In the genomic region with DNA sequence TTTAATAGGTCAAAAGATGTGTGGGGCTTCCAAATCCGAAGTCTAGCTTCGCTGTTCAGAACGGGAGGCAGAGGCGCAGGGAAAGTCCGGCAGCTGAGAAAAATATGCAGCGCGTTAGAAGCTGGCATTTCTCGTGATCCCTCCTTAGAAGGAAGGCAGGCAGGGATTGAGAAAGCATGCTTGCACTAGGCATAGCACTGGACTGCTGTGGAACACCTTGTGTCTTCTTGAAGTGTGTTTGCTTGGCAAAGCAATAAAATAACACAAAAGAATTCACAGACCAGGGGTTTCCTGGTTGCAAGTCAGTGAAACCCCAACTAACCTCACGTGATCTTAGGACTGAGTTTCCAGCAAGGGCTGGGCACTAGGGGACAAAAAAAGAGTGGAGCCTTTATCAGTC, we compare ENCODE assay signal across 13 mouse cellular contexts.
A peak's percentile ranks its signal among the peaks of the same experiment; 100 is the strongest.
DNase-seq lines count a peak whose midpoint lies in the region; ATAC-seq lines count a peak whose summit lies in the region.
"Had no signal": no experiment of that assay in that cellular context is flagged by ENCODE, and none has a peak within 500 bp of the region (broad histone marks: within the 10 kb centered on the region; RNA-seq: fewer than 3 reads in every experiment).

No protein-coding gene starts in this region.

- no peaks in the 10 kb centered on the region for H3K36me3 ChIP-seq in forebrain, embryonic 13.5 days (ENCODE audit: poor library complexity, severe bottlenecking)
- no peaks in the 10 kb centered on the region for H3K36me3 ChIP-seq in forebrain, embryonic 15.5 days
- no peaks in the 10 kb centered on the region for H3K36me3 ChIP-seq in kidney, embryonic 16.5 days (ENCODE audit: insufficient read depth, low read length)
- no peaks in the 10 kb centered on the region for H3K36me3 ChIP-seq in embryonic facial prominence, embryonic 12.5 days

- no peak overlapping the region for H3K9ac ChIP-seq in forebrain, embryonic 13.5 days
- H3K9ac ChIP-seq in forebrain, embryonic 15.5 days (replicated peaks): no peak overlapping the region
- no peak overlapping the region for H3K9ac ChIP-seq in kidney, embryonic 16.5 days (replicated peaks; ENCODE audit: low read length)
- no peak overlapping the region for H3K9ac ChIP-seq in embryonic facial prominence, embryonic 12.5 days

- WGBS in forebrain, embryonic 13.5 days: 61% methylated on average over 9 of the region's 9 CpGs
- 65% methylated on average over 9 of the region's 9 CpGs for WGBS in forebrain, embryonic 15.5 days
- 19% methylated on average over 9 of the region's 9 CpGs for WGBS in kidney, embryonic 16.5 days
- 32% methylated on average over 9 of the region's 9 CpGs for WGBS in embryonic facial prominence, embryonic 12.5 days

- H3K9me3 ChIP-seq in forebrain, embryonic 13.5 days (replicated peaks): no peaks in the 10 kb centered on the region
- no peaks in the 10 kb centered on the region for H3K9me3 ChIP-seq in forebrain, embryonic 15.5 days
- H3K9me3 ChIP-seq in kidney, embryonic 16.5 days (ENCODE audit: low read length): no peaks in the 10 kb centered on the region
- no peaks in the 10 kb centered on the region for H3K9me3 ChIP-seq in embryonic facial prominence, embryonic 12.5 days

- ATAC-seq in forebrain, embryonic 13.5 days: 0 out of 2 replicates have a peak, but pooled peaks have one; percentile 45
- no peak for ATAC-seq in forebrain, embryonic 15.5 days (replicated peaks)
- no peak for ATAC-seq in kidney, embryonic 16.5 days (ENCODE audit: low FRiP score, low TSS enrichment)
- ATAC-seq in embryonic facial prominence, embryonic 12.5 days (ENCODE audit: insufficient number of reproducible peaks, insufficient read depth, low FRiP score, low TSS enrichment): no peak

- no peak overlapping the region for H3K4me3 ChIP-seq in forebrain, embryonic 13.5 days
- H3K4me3 ChIP-seq in forebrain, embryonic 15.5 days: no peak overlapping the region
- H3K4me3 ChIP-seq in kidney, embryonic 16.5 days (ENCODE audit: low read length): no peak overlapping the region
- H3K4me3 ChIP-seq in embryonic facial prominence, embryonic 12.5 days: no peak overlapping the region

- H3K4me2 ChIP-seq in forebrain, embryonic 13.5 days: no peak overlapping the region
- no peak overlapping the region for H3K4me2 ChIP-seq in forebrain, embryonic 15.5 days (replicated peaks)
- H3K4me2 ChIP-seq in kidney, embryonic 16.5 days (replicated peaks; ENCODE audit: low read depth, low read length): peak overlapping the region; percentile 21
- H3K4me2 ChIP-seq in embryonic facial prominence, embryonic 12.5 days (replicated peaks): no peak overlapping the region

- H3K4me1 ChIP-seq in forebrain, embryonic 13.5 days: peaks cover 18% of the 10 kb centered on the region
- peaks cover 14% of the 10 kb centered on the region for H3K4me1 ChIP-seq in forebrain, embryonic 15.5 days
- peaks cover 12% of the 10 kb centered on the region for H3K4me1 ChIP-seq in kidney, embryonic 16.5 days (ENCODE audit: insufficient read depth, low read length)
- 0 out of 2 replicates have a peak, but pooled peaks cover 7% of the 10 kb centered on the region for H3K4me1 ChIP-seq in embryonic facial prominence, embryonic 12.5 days

- no peaks in the 10 kb centered on the region for H3K27me3 ChIP-seq in forebrain, embryonic 13.5 days
- no peaks in the 10 kb centered on the region for H3K27me3 ChIP-seq in forebrain, embryonic 15.5 days
- no peaks in the 10 kb centered on the region for H3K27me3 ChIP-seq in kidney, embryonic 16.5 days (ENCODE audit: insufficient read depth, low read length)
- H3K27me3 ChIP-seq in embryonic facial prominence, embryonic 12.5 days: no peaks in the 10 kb centered on the region

- no peak overlapping the region for H3K27ac ChIP-seq in forebrain, embryonic 13.5 days
- H3K27ac ChIP-seq in forebrain, embryonic 15.5 days (replicated peaks): no peak overlapping the region
- 0 out of 2 replicates have a peak overlapping the region, but pooled peaks have one; percentile 6 for H3K27ac ChIP-seq in kidney, embryonic 16.5 days (ENCODE audit: low read length)
- H3K27ac ChIP-seq in embryonic facial prominence, embryonic 12.5 days: 0 out of 2 replicates have a peak overlapping the region, but pooled peaks have one; percentile 30

- no peak for DNase-seq in kidney, postnatal 25 days
- DNase-seq in lung, postnatal 14 days: peak; percentile 11
- no peak for DNase-seq in spleen, postnatal 4 days (ENCODE audit: low spot score in 2 of 2)
- DNase-seq in right cerebral cortex, postnatal 4 days: no peak
- DNase-seq: adrenal gland, postnatal 36 days; kidney, postnatal 36 days; liver; right cerebral cortex, adult 18-20 months; thymus, adult 2 months had no signal

Comparison
In these comparisons a context has a peak if more than half of its experiments do, and no peak if none do; other contexts are left out.
1. H3K27ac ChIP-seq: peak in kidney, embryonic 16.5 days (single experiment) and embryonic facial prominence, embryonic 12.5 days (single experiment); none in forebrain, embryonic 13.5 days (single experiment) and forebrain, embryonic 15.5 days (single experiment).